Mouse (Mus musculus) heart, adult 18-20 months (tissue): Measurements from ENCODE around the gene Gm10715. TPM values are rescaled to one million over a fixed set of nuclear protein-coding genes. Genes with fewer than 3 reads are reported as not detected.
"Not testable (repeated sequence)": the region's sequence is repeated elsewhere in the genome, so short reads cannot be mapped to it uniquely, and the experiment has no call there.

Source experiments
- DNase-seq, 2 experiments: peaks; one replicate each; pipeline ENCODE4 v3.0.0; 2021 to 2022; ENCODE audit warnings: mixed read lengths in 1 of 2
- long read RNA-seq, 2 experiments: library from polyadenylated mRNA; stranded (forward); transcript quantifications; one replicate each; pipeline ENCODE4 v2.0.0; 2021
- total RNA-seq, 2 experiments: library from RNA; stranded (reverse); gene quantifications; 2 replicates each; pipeline ENCODE4 v1.2.3; 2021

Gene Gm10715
- not detected for total RNA-seq
- long read RNA-seq, experiment 1: 0 reads
- long read RNA-seq, experiment 2: 0 reads

- not testable (repeated sequence) for DNase-seq
Measured at GRCm38 (mm10) chr9:3036577-3036976, at the start of gene Gm10715. Gm10715 (plus strand) TSS chr9:3036877.

GRCm38 (mm10) chr9:3000445-3000972 is 36.2 kb upstream of the Gm10715 start, which contains the start of gene Gm10722:
Gm10722 (plus strand) TSS chr9:3000922.
- DNase-seq: peak in 1 of 2 experiments; percentile 12

- DNase-seq: peak in 1 of 2 experiments; percentile 20
Measured at GRCm38 (mm10) chr9:3001006-3001405, 35.7 kb upstream of the Gm10715 start.

- peak; percentile 94 to 97 for DNase-seq
Measured at GRCm38 (mm10) chr9:3001948-3002659, 34.6 kb upstream of the Gm10715 start.

- not testable (repeated sequence) for DNase-seq
Measured at GRCm38 (mm10) chr9:3002794-3003396, 33.8 kb upstream of the Gm10715 start, which contains the start of gene Gm11168. Gm11168 (plus strand) TSS chr9:3003346.

GRCm38 (mm10) chr9:3006179-3006578 is 30.5 kb upstream of the Gm10715 start:
- DNase-seq: not testable (repeated sequence)

- DNase-seq: peak; percentile 85 to 89
Measured at GRCm38 (mm10) chr9:3006636-3007035, 30.0 kb upstream of the Gm10715 start.

- not testable (repeated sequence) for DNase-seq
Measured at GRCm38 (mm10) chr9:3007272-3007671, 29.4 kb upstream of the Gm10715 start.

GRCm38 (mm10) chr9:3009331-3009730 is 27.3 kb upstream of the Gm10715 start:
- not testable (repeated sequence) for DNase-seq

- DNase-seq: not testable (repeated sequence)
Measured at GRCm38 (mm10) chr9:3012054-3012621, 24.5 kb upstream of the Gm10715 start.

GRCm38 (mm10) chr9:3012733-3013279 is 23.9 kb upstream of the Gm10715 start, which contains the start of gene Gm10721:
Gm10721 (plus strand) TSS chr9:3013140.
- DNase-seq: not testable (repeated sequence)

GRCm38 (mm10) chr9:3015354-3015753 is 21.3 kb upstream of the Gm10715 start, which contains the start of gene Gm10720:
Gm10720 (plus strand) TSS chr9:3015654.
- not testable (repeated sequence) for DNase-seq

GRCm38 (mm10) chr9:3015896-3016295 is 20.8 kb upstream of the Gm10715 start:
- DNase-seq: not testable (repeated sequence)

GRCm38 (mm10) chr9:3017108-3017507 is 19.6 kb upstream of the Gm10715 start, which contains the start of gene Gm10719:
Gm10719 (plus strand) TSS chr9:3017408.
- not testable (repeated sequence) for DNase-seq

GRCm38 (mm10) chr9:3018944-3019343 is 17.7 kb upstream of the Gm10715 start:
- peak in 1 of 2 experiments; percentile 63 for DNase-seq

GRCm38 (mm10) chr9:3019835-3020727 is 16.6 kb upstream of the Gm10715 start:
- peak; percentile 43 to 60 for DNase-seq

- peak; percentile 58 to 62 for DNase-seq
Measured at GRCm38 (mm10) chr9:3022316-3023008, 14.2 kb upstream of the Gm10715 start.

- DNase-seq: peak in 1 of 2 experiments; percentile 5
Measured at GRCm38 (mm10) chr9:3023312-3023984, 13.2 kb upstream of the Gm10715 start, which contains the start of gene Gm10718. Gm10718 (plus strand) TSS chr9:3023547.

GRCm38 (mm10) chr9:3023985-3024648 is 12.6 kb upstream of the Gm10715 start:
- DNase-seq: peak; percentile 56 to 73
